Mouse (Mus musculus): Measurements from ENCODE around the gene Cdc42ep2.
A peak's percentile ranks its signal among the peaks of the same experiment; 100 is the strongest.

Cdc42ep2 gene

DNA sequence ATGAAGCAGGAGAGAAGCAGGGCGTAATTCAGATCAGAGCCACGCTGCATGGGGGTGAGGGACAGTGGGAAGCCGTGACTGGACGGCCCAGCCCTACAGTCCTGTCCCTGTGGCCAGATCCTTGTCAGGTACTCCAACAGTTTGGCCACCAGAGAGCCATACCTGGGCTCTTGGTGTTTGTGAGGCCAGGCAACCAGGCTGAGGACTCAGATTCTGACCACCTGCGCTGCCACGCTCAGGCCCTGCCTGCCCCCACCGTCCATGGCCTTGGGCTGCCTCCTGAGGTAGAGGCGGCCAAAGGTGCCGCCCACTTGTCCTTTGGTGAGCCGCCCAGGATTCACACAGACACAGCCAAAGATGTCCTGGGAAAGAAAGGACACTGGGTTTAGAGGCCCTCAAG lies 16.0 kb upstream of the Cdc42ep2 start:
- DNase-seq (ENCODE audit: low spot score) = peak; percentile 17

DNA sequence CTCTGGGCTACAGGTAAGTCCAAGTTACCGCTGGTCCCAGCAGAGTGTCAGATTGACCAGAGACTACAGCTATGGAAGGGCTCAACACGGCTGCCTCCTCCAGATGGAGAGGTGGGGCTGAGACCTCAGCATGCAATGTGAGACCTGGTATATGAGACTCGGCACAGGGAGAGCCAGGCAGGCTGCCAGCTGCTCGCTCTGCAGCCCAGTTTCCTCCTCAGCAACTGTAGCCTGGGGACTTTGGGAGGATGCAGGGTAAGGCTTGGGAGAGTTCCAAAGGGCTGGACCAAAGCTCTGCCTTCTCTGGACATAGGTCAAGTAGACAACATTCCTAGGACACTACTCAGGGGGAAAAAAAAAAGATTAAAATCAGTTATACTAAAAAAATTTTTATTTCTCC lies 15.6 kb upstream of the Cdc42ep2 start:
- DNase-seq (ENCODE audit: low spot score) = peak; percentile 79

DNA sequence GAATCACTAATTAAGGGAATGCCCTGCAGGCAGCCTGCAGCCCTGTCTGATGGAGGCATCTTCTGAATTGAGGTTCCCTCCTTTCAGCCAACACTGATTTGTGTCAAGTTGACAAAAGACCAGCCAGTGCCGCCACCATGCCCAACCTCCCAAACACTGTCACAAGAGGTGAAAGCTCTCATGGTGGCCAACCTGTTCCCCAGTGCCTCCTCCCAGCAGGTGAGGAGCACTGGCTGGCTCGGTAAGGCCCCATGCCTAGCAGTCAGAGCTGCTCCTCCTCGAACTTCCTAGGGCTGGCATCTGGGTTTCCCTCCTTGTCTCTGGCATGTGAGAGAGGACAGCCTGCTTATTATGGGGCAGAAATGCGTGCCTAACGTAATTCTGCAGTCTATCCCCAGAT lies 15.1 kb upstream of the Cdc42ep2 start:
- DNase-seq (ENCODE audit: low spot score) = no peak

DNA sequence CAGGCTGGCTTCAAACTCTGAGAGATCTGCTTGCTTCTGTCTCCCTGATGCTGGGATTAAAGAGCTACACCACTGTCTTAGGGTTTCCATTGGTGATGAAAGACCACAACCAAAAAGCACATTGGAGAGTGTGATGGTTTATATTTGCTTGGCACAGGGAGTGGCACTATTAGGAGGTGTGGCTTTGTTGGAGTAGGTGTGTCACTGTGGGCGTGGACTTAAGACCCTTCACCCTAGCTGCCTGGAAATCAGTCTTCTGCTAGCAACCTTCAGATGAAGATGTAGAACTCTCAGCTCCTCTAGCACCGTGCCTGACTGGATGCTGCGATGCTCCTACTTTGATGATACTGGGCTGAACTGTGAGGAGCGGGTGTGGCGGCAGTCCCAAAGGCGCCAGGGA lies 13.9 kb upstream of the Cdc42ep2 start:
- no peak for DNase-seq (ENCODE audit: low spot score)

DNA sequence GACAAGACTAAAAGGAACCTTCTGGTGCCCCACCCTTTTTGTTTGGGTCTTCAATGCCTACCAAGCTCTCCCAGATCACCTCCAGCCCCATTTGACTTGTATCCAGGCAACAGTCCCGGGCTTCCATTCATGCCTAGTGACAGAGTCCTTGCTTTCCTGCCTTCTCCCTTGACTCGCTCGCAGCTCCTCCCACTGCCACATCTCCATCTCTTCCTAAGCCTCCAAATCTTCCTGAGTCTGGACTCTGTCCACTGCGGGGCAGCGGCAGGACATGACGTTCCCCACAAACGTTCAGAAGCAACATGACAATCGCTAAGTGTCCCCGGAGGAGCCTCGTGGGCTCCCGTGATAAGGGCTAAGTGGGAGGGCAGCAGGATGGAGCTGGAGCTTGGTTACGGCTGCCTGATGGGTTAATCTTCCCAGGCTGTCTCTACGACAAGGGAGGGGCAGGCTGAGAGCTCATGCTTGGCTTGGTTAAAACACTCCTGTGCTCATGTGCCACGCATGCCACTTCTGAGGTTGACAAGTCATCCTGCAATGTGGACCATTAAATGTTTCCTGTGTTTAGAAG lies 13.3 kb upstream of the Cdc42ep2 start:
- DNase-seq (ENCODE audit: low spot score) = peak; percentile 40

DNA sequence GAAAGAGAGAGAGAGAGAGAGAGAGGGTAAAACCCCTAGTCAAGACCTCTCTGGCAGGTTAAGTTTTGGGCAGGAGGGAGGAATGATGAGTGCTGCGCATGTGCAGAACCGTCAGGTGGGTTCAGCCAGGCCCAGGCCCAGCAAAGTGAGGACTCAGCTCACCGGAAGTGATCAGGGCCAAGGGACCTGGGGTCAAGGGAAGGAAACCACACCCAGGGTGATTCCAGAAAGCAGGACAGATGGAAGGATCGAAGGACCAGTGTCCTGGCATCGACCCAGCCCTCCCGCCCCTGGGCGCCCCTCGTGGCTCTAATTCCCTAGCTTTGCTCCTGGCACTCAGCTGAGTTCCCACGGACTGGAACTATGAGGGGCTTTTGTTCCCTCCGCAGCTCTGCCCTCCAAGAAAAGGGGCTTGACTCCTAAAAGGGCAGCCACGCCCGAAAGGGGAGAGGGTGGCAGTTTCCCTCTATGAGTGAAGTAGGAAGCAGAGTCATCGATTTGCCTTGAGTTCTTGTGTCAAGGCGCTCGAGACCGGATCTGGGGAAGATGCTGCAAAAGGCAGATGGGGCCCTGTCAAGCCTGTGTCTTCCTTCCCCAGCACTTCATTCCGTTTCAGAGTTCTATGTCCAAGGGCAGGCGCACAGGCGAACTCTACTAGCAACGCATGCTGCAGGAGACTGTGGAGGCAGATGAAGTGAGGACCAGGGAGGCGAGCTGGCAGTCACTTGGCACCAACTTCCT lies 12.6 kb upstream of the Cdc42ep2 start:
- peak; percentile 11 for DNase-seq (ENCODE audit: low spot score)

DNA sequence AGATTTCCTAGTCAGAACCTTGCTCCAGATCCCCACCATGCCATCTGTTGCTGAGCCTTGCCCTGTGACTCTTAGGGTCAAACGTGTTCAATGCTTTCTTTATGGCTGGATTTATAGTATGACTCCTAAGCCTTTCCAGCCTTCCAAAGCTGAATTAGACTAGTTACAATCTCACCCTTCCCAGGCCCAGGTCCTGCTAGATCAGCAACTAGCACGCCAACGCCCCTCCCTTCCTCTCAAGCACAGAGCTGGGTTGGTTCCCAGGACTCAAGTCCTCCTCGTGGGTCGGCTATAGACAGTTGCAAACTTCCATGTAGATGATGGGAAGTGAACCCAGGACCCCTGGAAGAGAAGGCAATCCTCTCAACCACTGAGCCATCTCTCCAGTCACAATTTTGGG lies 11.1 kb upstream of the Cdc42ep2 start:
- no peak for DNase-seq (ENCODE audit: low spot score)

DNA sequence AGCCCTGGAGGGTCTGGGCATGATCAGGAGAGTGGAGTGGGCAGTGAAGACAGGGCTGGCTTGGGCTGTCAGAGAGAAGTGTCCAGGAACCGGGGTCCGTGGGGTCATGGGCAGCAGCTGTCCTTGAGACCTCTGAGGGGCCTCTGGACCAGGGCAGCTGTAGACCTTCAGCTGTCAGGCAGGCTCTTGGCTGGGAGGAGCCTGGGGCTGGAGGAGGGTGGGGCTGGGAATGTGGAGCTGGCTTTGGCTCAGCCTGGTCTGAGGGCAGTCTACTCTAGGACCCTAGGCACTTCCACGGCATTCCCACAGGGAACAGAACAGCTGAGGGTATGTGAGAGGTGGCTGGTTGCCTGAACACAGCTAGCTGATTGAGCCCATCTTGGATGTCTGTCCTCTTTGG lies 10.7 kb upstream of the Cdc42ep2 start:
- no peak for DNase-seq (ENCODE audit: low spot score)

DNA sequence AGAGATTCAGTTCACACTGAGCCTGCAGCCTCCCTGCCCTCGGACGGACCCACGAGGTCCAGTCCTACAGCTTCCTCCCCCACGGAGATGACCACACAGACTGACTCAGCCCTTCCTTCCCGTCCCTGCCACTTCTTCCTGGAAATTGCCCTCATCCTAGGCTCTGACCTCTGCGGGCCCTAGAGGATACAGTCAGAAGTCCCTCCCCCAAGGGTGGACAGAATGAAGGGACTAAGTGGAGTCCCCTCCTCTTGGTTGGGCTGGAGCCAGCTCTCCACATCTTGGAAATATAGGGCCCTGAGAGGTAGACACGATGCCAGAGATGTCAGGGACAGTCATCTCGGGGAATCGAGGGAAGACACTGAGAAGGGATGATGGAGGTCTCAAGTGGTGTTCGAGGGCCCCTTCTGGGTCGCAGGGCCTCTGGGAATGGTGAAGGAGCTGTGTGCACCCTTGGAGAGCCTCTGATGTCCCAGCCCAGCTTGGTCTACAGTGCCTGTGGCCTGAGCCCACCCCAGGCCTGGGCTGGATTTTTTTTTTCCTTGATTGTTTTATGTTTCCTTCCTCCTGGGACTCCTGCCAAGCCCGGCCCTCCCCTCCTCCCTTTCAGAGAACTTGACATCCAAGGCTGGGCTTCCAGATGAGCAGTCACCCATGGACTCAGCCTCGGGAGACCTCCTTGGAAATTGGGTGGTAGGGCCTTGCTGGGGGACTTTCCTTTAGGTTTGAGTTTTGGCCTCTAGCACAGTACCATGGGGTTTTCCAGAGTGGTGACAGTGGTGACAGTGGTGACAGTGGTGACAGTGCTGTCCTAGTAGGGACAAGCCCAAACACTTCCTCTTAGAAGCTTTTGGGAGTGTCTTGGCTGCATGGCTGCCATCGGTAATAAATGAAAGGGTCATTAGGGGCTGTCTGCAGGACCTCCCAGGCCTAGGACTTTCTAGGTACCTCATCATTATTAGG lies 5.3 kb upstream of the Cdc42ep2 start:
- DNase-seq (ENCODE audit: low spot score) = no peak

DNA sequence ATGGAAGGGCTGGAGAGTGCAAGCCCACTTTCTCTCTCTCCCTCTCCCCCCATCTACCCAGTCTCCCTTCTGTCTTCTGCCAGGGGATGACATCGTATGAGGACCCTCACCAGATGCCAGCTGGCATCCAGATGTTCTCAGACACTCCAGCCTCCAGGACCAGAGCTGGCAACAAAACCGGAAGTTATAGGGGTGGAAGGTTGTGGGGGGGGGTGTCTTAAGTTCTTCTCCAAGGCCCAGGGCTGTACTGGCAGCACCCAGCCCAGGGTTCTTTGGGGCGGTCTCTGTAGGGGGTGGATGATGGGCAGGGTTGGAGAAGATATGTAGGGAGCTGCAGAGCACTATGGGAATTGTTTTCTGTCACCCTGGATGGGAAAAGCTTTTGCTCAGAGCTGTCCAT lies 3.9 kb upstream of the Cdc42ep2 start:
- DNase-seq (ENCODE audit: low spot score) = no peak

DNA sequence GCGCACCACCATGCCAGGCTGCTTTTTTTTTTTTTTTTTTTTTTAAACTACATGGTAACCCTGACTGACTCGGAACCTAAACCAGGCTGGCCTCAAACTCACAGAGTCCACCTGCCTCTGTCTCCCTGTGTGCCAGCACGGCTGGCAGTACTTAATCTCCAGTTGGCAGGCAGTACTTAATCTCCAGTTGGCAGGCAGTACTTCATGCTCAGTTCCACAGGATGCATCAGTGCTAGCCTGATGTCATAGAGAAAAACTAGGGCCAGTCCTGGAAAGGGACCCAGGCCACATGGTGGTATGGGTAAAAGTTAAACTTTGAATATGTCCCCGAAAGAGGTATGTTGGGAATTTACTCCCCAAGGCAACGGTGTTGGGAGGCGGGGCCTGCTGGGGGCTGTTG lies 3.5 kb upstream of the Cdc42ep2 start:
- no peak for DNase-seq (ENCODE audit: low spot score)

DNA sequence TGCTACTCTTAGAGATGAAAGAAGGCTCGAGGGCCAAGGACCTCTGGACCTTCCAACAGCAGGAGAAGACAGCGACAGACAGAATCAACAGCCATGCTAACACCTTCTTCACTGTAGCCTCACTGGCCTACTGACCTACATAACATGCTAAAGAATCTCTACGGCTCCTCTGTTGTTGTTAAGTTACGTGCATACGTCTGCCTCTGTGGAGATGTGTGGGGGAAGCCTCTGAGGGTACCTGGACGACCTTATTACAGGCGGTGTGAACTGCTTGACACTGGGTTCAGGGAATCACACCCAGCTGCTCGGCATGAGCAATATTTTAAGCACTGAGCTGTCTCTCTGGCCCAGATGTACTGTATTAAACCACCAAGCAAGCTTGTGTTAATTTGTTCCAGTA lies 2.9 kb upstream of the Cdc42ep2 start:
- DNase-seq (ENCODE audit: low spot score) = no peak

DNA sequence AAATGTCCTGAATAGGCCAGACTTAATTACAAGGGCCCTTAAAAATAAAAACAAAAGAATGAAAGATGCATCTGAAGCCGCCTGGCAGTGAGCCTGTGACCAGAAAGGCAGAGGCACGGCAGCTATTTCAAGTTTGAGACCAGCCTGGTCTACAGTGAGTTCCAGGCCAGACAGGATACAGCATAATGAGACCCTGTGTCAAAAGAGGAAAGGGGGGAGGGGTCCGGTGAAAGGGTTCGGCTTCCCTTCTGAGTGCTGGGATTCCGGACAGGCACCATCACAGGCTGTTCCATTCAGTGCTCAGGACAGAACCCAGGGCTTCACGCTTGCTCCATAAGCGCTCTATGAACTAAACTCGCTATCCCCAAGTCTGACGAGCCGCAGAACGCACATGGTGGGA lies 2.4 kb upstream of the Cdc42ep2 start:
- DNase-seq (ENCODE audit: low spot score) = no peak

DNA sequence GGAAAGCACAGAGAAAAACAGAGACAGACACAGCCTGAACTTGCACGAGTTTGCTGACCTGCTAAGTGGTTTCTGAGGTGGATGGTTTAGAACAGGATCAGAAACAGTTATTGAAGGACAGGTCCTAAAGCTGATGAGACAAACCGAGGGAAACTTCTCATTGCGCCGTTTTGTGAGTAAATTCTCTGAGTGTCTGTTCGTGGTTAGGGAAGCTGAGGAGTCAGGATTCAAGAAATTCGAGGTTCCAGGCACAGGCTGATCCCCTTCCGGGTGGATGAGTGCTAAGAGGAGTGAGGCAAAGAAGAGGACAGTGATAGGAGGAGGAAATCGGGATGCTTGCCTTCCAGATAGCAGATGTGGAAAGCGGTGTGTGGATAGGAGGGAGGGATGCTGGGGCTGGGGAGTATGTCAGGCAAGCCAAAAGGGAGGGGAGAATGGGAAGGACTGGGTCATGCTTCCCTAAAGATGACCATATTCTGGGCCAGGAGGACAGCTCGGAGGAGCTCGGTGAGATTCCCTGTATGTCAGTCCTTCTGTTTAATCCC lies 767 bp upstream of the Cdc42ep2 start:
- no peak for DNase-seq (ENCODE audit: low spot score)

DNA sequence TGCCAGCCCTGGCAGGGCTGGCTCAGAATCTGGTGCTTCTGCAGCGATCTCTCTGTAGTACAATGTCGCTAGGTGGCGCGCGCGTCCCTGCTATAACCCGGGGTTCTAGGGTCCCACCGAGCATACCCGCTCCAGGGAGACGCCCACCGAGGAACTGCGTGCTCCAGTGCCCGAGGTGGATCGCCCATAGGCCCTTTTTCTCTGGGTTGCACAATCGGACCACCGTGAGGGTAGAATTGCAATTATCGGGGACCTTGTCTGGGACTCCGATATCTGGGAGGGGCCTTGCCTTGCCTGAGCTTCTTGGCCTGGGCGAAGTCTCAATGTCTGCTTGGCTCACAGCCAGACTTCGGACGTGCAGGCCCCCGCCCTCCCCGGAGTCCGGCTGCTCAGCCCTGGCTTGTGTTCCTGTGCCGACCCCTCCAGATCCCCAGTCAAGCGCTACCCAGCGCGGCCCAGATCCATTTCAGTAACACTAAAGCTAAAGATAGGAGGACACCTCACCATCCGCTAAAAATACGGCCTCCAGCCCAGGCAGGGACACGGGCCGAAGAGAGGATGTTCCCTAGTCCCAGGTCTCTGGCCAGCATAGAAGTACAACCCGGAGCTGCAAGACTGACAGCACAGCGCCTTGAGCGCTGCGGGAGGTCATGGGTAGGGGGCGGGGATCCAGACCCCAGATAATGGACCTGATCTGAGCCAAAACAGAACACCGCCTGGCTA lies 465 bp downstream of the Cdc42ep2 start:
- peak; percentile 84 for DNase-seq (ENCODE audit: low spot score)

DNA sequence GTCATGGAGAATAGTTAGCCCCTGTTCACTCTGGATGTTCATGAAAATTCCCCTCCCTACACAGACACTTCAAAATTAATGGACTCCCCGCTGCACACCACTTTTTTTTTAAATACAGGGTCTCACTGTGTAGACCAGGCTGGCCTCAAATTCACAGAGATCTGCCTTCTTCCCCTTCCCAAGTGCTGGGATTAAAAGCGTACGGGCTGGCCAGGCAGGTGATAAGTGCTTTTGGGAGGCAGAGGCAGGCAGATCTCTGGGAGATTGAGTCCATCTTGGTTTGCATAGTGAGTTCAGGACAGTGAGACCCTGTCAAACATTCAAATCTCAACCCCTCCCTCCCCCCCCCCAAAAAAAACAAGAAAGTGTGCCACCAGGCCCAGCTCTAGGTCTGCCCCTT lies 1.7 kb downstream of the Cdc42ep2 start:
- DNase-seq (ENCODE audit: low spot score) = no peak

DNA sequence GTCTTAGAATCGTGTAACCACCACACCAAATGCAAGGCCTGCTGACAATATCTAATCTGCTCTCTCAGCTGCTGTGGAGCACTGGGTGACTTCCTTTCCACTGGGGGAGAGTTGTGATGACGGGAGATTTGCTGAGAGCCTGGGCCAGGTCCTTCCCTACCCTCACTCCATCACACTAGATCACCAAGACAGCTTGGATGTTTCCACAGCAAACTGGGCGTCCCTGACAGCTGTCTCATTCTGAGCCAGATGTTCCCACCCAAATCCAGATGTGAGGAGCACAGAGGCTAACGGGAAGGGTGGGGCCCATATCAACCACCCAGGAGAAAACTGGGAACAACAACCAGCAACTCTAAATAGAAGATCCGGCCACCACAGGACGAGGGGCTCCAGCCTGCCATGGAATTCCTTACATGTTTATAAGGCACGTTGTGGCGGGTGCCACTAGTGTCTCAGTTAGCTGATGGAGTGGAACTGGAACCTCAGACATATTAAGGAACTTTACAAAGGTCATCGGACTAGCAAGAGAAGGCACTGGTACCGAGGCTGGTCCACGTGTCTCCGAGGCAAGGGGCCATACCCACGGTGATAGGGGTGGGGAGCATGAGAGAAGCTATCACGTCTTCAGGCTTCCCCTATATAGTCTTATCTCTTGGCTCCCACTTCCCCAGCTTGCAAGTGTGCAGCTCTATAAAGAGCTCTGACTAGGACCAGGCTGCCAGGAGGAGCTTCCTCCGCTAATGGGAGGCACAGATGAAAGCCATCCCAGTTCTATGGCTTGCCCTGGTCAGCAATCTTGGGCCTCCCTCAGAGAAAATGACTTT lies 2.3 kb downstream of the Cdc42ep2 start:
- no peak for DNase-seq (ENCODE audit: low spot score)

DNA sequence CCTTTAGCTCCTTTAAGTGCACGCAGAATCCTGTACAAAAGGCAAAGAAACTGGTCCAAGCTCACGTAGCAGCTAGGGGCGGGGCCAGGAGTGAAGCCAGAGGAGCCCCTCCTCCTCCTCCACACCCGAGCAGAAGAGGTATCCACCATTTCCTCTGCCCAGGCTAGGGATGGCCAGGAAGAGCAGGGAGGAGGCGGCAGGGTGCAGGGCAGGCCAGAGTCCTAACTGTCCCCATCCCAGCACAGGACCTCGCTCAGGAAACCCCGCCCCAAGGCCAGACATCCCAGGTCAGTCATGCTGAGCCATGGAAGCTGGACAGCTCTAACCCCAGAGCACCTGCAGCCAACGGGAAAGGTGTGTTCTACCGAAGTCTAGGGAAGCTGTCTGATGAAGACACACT lies 2.9 kb downstream of the Cdc42ep2 start:
- no peak for DNase-seq (ENCODE audit: low spot score)

DNA sequence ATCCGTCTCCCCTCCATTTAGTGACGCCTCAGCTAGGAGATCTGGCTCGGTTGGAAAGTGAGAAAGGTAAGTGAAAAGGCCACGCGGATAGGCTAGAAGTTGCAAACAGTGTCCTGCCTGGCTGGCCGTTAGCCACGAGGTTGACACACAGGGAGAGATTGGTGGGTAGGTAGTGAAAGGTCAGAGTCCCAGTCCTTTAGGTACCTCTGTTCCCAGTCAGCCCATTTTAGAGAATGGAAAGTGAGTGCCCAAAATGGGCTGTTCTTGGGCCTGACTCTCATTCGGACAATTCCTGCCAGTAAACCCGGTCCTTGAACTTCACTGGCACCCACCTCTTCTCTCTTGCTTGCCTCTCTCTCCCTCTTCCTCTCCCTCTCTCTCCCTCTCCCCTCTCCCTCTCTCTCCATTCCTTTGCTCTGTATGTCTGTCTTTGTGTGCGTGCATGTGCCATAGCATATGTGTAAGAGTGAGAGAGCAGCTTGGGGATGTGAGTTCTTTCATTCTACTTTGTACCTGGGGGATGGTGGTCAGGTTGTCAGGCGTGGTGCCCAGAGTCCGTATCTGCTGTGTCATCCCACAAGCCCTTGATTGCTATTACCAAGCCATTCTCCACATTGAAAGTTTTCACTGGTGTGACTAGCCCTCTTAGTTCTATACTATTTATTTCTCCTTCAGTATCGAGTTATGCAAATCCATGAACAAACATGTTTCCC lies 11.5 kb downstream of the Cdc42ep2 start, which contains the start of gene Dpf2:
Gene Dpf2, minus strand, starts transcription at position 4 of the 713 bp plus-strand sequence.
- peak; percentile 31 for DNase-seq (ENCODE audit: low spot score)

Data from MN1 (cell line).